Mouse (Mus musculus): ENCODE data around the gene Fndc11. TPM values are rescaled to one million over a fixed set of nuclear protein-coding genes. Genes with fewer than 3 reads are reported as not detected.

The Fndc11 gene
- polyA plus RNA-seq (2012), result 0.21 TPM in 1 of 2 replicates, not detected in the other

GRCm38 (mm10) chr2:181219538-181220216 is at the start of gene Fndc11:
Fndc11 (plus strand) TSS chr2:181220013.

DNA sequence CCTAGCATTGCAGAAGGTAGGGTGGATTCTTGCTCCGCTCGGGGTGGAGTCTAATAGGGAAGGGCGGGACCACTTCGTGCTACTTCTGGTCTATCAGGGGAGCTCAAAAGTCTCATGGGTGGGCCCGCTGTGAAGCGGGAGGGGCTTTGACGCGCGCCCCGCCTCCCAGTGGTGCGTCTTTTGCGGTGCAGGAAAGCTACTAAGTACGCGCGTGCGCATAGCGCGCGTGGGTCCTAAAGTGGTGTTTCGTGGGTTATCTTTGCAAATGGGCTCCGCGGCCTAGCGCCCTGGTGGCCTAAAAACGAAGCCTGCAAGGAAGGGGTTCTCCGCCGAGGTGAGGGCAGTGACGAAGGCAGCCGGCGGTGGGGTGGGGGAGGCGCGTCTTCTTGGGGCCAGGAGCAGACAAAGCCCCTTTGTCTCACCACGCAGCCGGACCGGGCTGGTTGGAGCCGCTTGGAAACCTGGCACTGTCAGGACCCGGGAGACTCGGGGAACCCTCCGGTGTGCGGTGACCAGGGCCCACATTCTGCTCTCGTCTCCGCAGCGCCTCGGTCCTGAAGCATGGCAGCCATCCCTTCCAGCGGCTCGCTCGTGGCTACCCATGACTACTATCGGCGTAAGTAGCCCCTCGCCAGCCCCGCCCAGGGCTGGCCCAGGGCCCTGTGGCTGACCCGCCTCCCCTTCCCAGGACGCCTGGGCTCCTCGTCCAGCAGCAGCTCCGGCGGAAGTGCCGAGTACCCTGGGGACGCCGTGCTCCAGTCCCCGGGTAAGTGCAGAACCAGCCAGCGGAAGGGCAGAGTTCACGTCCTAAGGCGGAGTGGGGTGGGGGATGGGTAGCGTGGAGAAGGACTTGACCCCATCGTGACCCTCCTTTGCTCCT is 32.5 kb upstream of the Fndc11 start, which contains the start of gene Ppdpf:
TSS of gene Ppdpf (plus strand) at position 127 of the 880 bp plus-strand sequence.

DNA sequence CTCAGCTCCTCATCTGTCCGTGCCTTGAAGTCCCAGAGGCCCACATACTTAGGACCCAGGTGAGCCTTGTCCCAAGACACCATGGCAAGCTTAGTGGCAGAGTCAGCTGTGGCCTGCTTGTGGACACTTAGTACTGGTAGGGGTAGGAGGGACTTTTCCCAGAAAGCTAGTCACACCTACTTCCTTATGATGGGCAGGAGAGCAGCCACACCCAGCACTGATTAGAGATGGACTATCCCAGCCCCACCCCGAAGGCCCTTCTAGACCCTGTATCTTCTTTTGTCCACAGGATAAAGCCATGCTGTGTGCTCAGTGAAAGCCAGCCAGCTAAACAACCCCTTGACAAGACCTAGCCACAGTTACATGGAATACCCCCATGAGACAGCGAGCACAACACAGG is 17.4 kb upstream of the Fndc11 start, which contains the start of gene Ptk6:
TSS of gene Ptk6 (minus strand) at position 368 of the 400 bp plus-strand sequence.

DNA sequence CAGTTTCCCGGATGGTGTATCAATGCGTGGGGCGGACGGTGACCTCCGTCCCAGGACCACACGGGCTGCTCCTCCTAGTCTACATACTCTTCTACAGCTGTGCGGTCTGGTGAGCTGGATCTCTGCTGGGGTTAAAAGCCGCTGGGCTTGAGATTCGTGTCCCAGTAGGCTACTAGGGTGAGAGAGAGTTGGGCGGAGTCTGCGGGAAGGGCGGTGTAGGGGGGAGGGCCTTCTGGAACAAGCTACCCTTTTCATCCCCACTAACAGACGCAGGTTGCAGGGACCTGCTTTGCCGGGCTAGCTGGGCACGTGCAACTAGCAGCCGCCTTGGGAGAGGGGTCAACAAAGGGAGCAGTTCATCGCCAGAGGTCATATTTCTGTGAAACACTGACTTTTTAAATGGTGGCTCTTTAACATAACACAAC is 6.8 kb upstream of the Fndc11 start, which contains the start of gene Srms:
TSS of gene Srms (minus strand) at position 165 of the 425 bp plus-strand sequence.

DNA sequence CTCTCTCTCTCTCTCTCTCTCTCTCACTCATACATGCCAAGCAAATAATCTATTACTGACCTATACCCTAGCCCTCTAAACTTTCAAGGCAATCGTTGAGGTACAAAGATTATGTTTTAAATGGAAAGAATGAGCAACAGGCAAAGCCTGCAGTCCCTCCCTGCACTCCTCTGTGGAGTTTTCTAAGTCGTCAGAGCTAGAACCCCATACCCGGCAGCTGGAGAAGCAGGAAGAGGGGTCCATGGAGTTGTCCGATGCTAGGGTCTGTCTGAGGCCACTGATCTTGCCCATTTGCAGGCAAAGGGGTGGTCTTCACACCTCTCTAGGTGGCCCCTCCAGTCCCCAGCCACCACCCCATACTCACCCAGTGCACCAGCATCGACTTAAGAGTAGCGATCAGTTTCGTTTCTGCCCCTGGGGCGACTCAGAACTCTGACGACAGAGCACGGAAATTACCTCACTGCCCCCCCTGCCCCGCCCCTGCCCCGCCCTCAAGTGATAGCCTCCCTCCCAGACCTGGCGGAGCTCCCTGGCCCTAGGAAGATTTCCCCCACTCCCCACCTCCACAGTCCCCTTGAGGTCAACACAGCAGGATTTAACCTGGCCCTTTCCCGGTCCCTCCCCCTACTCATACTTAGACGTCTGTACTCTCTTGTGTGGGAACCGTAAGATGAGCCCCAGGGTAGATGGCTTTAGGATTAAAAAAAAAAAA is 21.9 kb downstream of the Fndc11 start, which contains the start of gene Helz2:
TSS of gene Helz2 (minus strand) at position 426 of the 712 bp plus-strand sequence.

Other genes starting within 250 kb of the Fndc11 start
- 0.74 and 1.0 TPM in 2 replicates for gene Col20a1, start 233.5 kb upstream of the Fndc11 start, polyA plus RNA-seq (2012)
- 0.02 TPM in 1 of 2 replicates, not detected in the other for gene Chrna4, start 176.5 kb upstream of the Fndc11 start, polyA plus RNA-seq (2012)
- 0.02 TPM in 1 of 2 replicates, not detected in the other for gene Kcnq2, start 84.7 kb upstream of the Fndc11 start, polyA plus RNA-seq (2012)
- not detected in 2 replicates for gene Eef1a2, start 63.0 kb upstream of the Fndc11 start, polyA plus RNA-seq (2012)
- gene Ppdpf, start 32.8 kb upstream of the Fndc11 start, polyA plus RNA-seq (2012), result 186 and 195 TPM in 2 replicates
- not detected in 2 replicates for gene Ptk6, start 17.2 kb upstream of the Fndc11 start, polyA plus RNA-seq (2012)
- 0.09 TPM in 1 of 2 replicates, not detected in the other for gene Srms, start 6.8 kb upstream of the Fndc11 start, polyA plus RNA-seq (2012)
- gene Helz2, start 22.0 kb downstream of the Fndc11 start, polyA plus RNA-seq (2012), result 8.9 and 9.5 TPM in 2 replicates
- 10.7 and 12.8 TPM in 2 replicates for gene Gmeb2, start 68.0 kb downstream of the Fndc11 start, polyA plus RNA-seq (2012)
- not detected in 2 replicates for gene Stmn3, start 94.5 kb downstream of the Fndc11 start, polyA plus RNA-seq (2012)
- 18.5 and 21.3 TPM in 2 replicates for gene Rtel1, start 99.7 kb downstream of the Fndc11 start, polyA plus RNA-seq (2012)
- 32.0 and 40.5 TPM in 2 replicates for gene Zgpat, start 144.9 kb downstream of the Fndc11 start, polyA plus RNA-seq (2012)
- 16.0 and 20.7 TPM in 2 replicates for gene Arfrp1, start 145.4 kb downstream of the Fndc11 start, polyA plus RNA-seq (2012)
- 48.6 and 51.5 TPM in 2 replicates for gene Lime1, start 160.1 kb downstream of the Fndc11 start, polyA plus RNA-seq (2012)
- 1.3 and 2.0 TPM in 2 replicates for gene Zbtb46, start 239.4 kb downstream of the Fndc11 start, polyA plus RNA-seq (2012)